Mouse (Mus musculus): ENCODE results near the gene Gm9758.
"Not testable (repeated sequence)": the region's sequence is repeated elsewhere in the genome, so short reads cannot be mapped to it uniquely, and the experiment has no call there.

Gene Gm9758

DNA sequence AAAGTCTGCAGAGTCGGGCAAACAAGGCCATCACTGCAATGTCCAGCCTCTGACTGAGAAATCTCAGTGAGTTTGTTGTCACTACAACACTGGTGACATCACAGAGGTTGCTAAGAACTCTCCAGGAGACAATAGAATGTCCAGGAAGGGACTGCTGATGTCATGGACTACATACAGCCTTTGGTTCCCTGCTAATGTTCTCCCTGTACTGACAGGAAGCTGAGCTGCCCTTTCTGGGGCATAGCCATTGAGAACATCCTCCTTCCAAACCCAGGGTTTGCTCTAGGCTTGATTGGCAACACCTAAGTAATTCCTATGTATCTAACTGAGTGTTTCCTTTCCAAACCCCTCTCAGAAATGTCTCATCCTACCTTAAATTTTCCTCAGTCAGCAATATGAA, at the start of gene Gm9758:
TSS of gene Gm9758 (minus strand) at position 101 of the 400 bp plus-strand sequence.
- not testable (repeated sequence) for DNase-seq

DNA sequence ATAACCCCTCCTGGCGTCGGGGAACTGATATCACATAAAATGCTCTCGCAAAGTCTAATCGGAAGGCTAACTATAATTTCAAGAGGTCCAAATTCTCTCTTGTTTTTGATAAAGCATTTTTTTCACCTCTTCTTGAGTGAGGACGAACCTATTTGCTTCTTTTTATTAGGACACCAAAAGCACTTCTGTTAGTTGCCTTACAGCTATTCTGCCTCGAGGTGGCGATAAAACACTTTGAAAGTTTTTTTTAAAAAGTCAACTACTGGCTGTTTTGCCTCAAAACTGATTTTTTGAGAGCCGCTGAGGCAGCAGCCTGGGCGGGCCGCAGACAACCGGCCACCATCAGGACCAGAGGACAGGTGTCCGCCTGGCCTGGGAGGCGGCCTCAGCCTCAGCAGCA, 49.1 kb upstream of the Gm9758 start:
- not testable (repeated sequence) for DNase-seq

GRCm38 (mm10) chr5:14961502-14961901, 46.8 kb upstream of the Gm9758 start:
- not testable (repeated sequence) for DNase-seq

DNA sequence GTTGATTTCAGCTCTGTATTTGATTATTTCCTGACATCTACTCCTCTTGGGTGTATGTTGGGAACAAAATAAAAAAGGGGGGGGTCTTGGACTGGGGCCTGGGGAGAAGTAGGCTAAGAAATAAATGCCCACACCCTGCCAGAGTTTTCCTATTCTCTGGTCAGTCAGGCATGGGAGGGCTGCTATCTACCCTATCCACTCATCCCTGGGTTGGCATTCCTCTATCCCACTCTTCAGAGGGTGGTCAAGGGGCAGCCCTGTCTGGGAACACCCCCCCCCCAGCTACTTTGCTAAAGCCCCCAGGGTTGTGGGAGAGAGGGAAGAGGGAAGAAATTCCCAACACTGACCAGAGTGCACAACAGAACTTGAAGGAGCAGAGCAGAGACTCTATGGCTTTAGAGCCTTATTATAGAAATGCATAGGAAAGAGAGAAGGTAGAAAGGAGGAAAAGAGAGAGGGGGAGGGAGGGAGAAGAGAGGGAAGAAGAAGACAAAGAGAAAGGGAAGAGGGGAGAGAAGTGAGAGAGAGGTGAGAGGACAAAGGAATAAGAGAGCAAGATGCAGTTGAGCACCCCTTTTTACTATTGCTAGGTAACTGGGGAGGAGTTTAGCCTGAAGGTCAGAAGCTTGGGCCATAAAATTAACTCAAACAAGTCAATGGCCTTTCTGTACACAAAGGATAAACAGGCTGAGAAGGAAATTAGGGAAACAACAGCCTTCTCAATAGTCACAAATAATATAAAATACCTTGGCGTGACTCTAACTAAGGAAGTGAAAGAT, 41.4 kb upstream of the Gm9758 start:
- DNase-seq, result not testable (repeated sequence)

DNA sequence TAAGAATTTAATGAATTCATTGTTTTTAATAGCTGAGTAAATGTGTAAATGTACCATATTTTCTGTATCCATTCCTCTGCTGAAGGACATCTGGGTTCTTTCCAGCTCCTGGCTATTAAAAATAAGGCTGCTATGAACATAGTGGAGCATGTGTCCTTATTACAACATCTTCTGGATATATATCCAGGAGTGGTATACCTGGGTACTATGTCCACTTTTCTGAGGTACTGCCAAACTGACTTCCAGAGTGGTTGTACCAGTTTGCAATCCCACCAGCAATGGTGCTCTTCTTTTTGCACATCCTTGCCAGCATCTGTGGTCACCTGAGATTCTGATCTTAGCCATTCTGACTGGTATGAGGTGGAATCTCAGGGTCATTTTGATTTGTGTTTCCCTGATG, 38.9 kb upstream of the Gm9758 start:
- DNase-seq, result not testable (repeated sequence)

GRCm38 (mm10) chr5:14952749-14953148, 38.0 kb upstream of the Gm9758 start:
- DNase-seq, result not testable (repeated sequence)

GRCm38 (mm10) chr5:14951822-14952221, 37.1 kb upstream of the Gm9758 start:
- DNase-seq, result not testable (repeated sequence)

- DNase-seq, result not testable (repeated sequence)
Measured at GRCm38 (mm10) chr5:14947482-14948198, 32.9 kb upstream of the Gm9758 start.

GRCm38 (mm10) chr5:14945524-14945923, 30.8 kb upstream of the Gm9758 start:
- not testable (repeated sequence) for DNase-seq

GRCm38 (mm10) chr5:14941043-14941442, 26.3 kb upstream of the Gm9758 start:
- not testable (repeated sequence) for DNase-seq

DNA sequence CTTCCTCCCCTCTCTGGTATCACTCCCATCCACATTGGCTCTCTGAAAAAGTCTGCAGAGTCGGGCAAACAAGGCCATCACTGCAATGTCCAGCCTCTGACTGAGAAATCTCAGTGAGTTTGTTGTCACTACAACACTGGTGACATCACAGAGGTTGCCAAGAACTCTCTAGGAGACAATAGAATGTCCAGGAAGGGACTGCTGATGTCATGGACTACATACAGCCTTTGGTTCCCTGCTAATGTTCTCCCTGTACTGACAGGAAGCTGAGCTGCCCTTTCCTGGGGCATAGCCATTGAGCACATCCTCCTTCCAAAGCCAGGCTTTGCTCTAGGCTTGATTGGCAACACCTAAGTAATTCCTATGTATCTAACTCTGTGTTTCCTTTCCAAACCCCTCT, 23.6 kb upstream of the Gm9758 start, which contains the start of gene Speer4e:
TSS of gene Speer4e (minus strand) at position 101 of the 400 bp plus-strand sequence.
- DNase-seq, result not testable (repeated sequence)

DNA sequence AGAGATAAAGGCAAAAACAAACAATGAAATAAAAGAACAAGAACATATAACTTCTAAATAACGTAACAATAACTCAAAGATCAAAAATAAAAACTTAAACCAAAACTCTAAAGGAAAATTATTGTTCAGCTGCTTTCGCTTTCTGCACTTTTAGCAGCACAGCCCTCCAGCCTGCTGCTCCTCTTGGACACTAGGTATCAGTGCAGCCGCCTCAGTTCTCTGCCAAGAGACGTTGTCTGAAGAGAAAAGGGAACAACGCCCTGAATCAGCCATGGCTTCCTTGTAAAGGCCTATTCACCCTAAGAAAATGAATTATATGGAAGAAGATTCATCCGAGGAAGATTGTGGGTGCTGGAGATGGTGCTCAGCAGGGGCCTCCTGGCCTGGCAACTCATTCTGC, 19.0 kb upstream of the Gm9758 start:
- not testable (repeated sequence) for DNase-seq

DNA sequence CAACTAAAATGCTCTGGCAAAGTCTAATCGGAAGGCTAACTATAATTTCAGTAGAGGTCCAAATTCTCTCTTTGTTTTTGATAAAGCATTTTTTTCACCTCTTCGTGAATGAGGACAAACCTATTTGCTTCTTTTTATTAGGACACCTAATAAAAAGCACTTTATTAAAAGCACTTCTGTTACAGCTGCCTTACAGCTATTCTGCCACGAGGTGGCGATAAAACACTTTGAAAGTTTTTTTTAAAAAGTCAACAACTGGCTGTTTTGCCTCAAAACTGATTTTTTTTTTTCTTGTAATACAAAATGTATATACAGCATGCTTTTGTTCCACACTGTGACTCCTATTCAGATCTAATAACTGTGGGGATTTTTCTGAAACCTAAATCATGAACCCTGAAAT, 12.3 kb upstream of the Gm9758 start:
- DNase-seq, result not testable (repeated sequence)

GRCm38 (mm10) chr5:14914361-14914760, 338 bp downstream of the Gm9758 start:
- not testable (repeated sequence) for DNase-seq

DNA sequence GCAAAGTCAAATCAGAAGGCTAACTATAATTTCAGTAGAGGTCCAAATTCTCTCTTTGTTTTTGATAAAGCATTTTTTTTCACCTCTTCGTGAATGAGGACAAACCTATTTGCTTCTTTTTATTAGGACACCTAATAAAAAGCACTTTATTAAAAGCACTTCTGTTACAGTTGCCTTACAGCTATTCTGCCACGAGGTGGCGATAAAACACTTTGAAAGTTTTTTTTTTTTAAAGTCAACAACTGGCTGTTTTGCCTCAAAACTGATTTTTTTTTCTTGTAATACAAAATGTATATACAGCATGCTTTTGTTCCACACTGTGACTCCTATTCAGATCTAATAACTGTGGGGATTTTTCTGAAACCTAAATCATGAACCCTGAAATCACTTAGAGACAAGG, 11.2 kb downstream of the Gm9758 start:
- not testable (repeated sequence) for DNase-seq

DNA sequence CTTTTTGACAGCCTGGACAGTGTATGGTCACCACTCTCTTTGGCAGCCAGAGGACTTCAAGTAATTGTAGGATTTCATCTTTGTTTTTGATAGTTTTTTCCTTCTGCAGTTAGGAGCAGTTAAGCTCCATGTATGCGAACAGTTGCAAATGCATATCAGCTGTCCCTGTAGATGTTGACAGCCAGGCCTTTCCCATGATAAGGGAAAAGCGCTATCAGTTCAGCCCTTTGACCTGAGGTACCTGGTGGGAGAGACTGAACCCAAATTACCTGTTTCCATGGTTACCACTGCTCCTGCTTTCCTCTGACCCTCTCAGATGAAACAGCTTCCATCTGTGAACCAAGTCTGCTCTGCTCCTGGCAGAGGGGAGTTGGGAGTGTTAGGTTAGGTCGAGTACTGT, 22.5 kb downstream of the Gm9758 start:
- DNase-seq, result no peak

- not testable (repeated sequence) for DNase-seq
Measured at GRCm38 (mm10) chr5:14885291-14885690, 29.4 kb downstream of the Gm9758 start.
